Mouse (Mus musculus): Measurements from ENCODE around the gene Cox10. TPM values are rescaled to one million over a fixed set of nuclear protein-coding genes. Genes with fewer than 3 reads are reported as not detected.

Cox10 gene
- total and polyA plus RNA-seq, 2 experiments: 4.0 to 12.9 TPM

GRCm38 (mm10) chr11:63925161-63925582 is 154.1 kb downstream of the Cox10 start:
- Histone ChIP-seq H3K4me1 (ENCODE audit: control insufficient read depth, insufficient read depth, low read length) (no peaks in the 10 kb centered on the region; the same call in 1 of the 2 replicates), H3K36me3 (ENCODE audit: control insufficient read depth, insufficient read depth, low read length) (no peaks in the 10 kb centered on the region), H3K27ac (replicated peaks; ENCODE audit: insufficient read depth, low read depth, low read length) (no peak overlapping the region), H3K9ac (ENCODE audit: low read depth, low read length) (peak overlapping the region; percentile 52), H3K27me3 (ENCODE audit: control insufficient read depth, insufficient read depth, low read length) (no peaks in the 10 kb centered on the region), H3K4me3 (ENCODE audit: insufficient read depth, low read depth, low read length) (peak overlapping the region; percentile 48; the same call in 1 of the 2 replicates), H3K79me2 (ENCODE audit: control insufficient read depth, insufficient read depth, low read length) (peaks cover 18% of the 10 kb centered on the region)
- WGBS: 2% methylated on average over 31 of the region's 31 CpGs
- peak; percentile 74 for DNase-seq (ENCODE audit: extremely low read depth, low read depth, low spot score)
- TF ChIP-seq POLR2A (IDR thresholded peaks at IDR 0.05; ENCODE audit: extremely low read depth, insufficient read depth, low read length) (0 out of 2 replicates have a peak, but pooled peaks have one; percentile 7), CTCF (IDR thresholded peaks at IDR 0.05; ENCODE audit: low read depth, low read length) (peak; percentile 89)

GRCm38 (mm10) chr11:63924286-63924930 is 154.9 kb downstream of the Cox10 start:
- peaks cover 26% of the 10 kb centered on the region for H3K79me2 ChIP-seq (ENCODE audit: control insufficient read depth, insufficient read depth, low read length)
- DNase-seq (ENCODE audit: extremely low read depth, low read depth, low spot score): no peak
- H3K27ac ChIP-seq (replicated peaks; ENCODE audit: insufficient read depth, low read depth, low read length): peak overlapping the region; percentile 30; the same call in 1 of the 2 replicates

GRCm38 (mm10) chr11:63923386-63923785 is 155.9 kb downstream of the Cox10 start:
- DNase-seq (ENCODE audit: extremely low read depth, low read depth, low spot score): no peak

More at GRCm38 (mm10) chr11:63924286-63924930, 154.9 kb downstream of the Cox10 start:
- TF ChIP-seq POLR2A (IDR thresholded peaks at IDR 0.05; ENCODE audit: extremely low read depth, insufficient read depth, low read length) (no peak), CTCF (IDR thresholded peaks at IDR 0.05; ENCODE audit: low read depth, low read length) (no peak)
- Histone ChIP-seq H3K4me3 (ENCODE audit: insufficient read depth, low read depth, low read length) (no peak overlapping the region), H3K36me3 (ENCODE audit: control insufficient read depth, insufficient read depth, low read length) (no peaks in the 10 kb centered on the region), H3K27me3 (ENCODE audit: control insufficient read depth, insufficient read depth, low read length) (no peaks in the 10 kb centered on the region), H3K9ac (ENCODE audit: low read depth, low read length) (no peak overlapping the region), H3K4me1 (ENCODE audit: control insufficient read depth, insufficient read depth, low read length) (no peaks in the 10 kb centered on the region; the same call in 1 of the 2 replicates)
- 51% methylated on average over 26 of the region's 26 CpGs for WGBS

GRCm38 (mm10) chr11:63922091-63922621 is 157.1 kb downstream of the Cox10 start, which contains the start of gene Hs3st3b1:
Gene Hs3st3b1, minus strand, starts transcription at chr11:63922290.
- Histone ChIP-seq H3K4me3 (ENCODE audit: insufficient read depth, low read depth, low read length) (peak within 1 kb of the TSS; percentile 80), H3K27ac (replicated peaks; ENCODE audit: insufficient read depth, low read depth, low read length) (peak within 1 kb of the TSS; percentile 95), H3K36me3 (ENCODE audit: control insufficient read depth, insufficient read depth, low read length) (no peaks in the 10 kb centered on the region), H3K9ac (ENCODE audit: low read depth, low read length) (peak within 1 kb of the TSS; percentile 93), H3K27me3 (ENCODE audit: control insufficient read depth, insufficient read depth, low read length) (no peaks in the 10 kb centered on the region), H3K79me2 (ENCODE audit: control insufficient read depth, insufficient read depth, low read length) (peaks cover 34% of the 10 kb centered on the region), H3K4me1 (ENCODE audit: control insufficient read depth, insufficient read depth, low read length) (peaks cover 7% of the 10 kb centered on the region; the same call in 1 of the 2 replicates)
- TF ChIP-seq CTCF (IDR thresholded peaks at IDR 0.05; ENCODE audit: low read depth, low read length) (no peak), POLR2A (IDR thresholded peaks at IDR 0.05; ENCODE audit: extremely low read depth, insufficient read depth, low read length) (peak; percentile 99)
- WGBS: under 1% methylated on average over 43 of the region's 43 CpGs
- DNase-seq (ENCODE audit: extremely low read depth, low read depth, low spot score): peak; percentile 98

More at GRCm38 (mm10) chr11:63923386-63923785, 155.9 kb downstream of the Cox10 start:
- H3K4me1 ChIP-seq (ENCODE audit: control insufficient read depth, insufficient read depth, low read length): no peaks in the 10 kb centered on the region; the same call in 1 of the 2 replicates
- peak overlapping the region; percentile 38 for H3K27ac ChIP-seq (replicated peaks; ENCODE audit: insufficient read depth, low read depth, low read length)
- 38% methylated on average over 29 of the region's 29 CpGs for WGBS
- peak overlapping the region; percentile 35; the same call in 1 of the 2 replicates for H3K9ac ChIP-seq (ENCODE audit: low read depth, low read length)
- H3K36me3 ChIP-seq (ENCODE audit: control insufficient read depth, insufficient read depth, low read length): no peaks in the 10 kb centered on the region
- TF ChIP-seq CTCF (IDR thresholded peaks at IDR 0.05; ENCODE audit: low read depth, low read length) (no peak), POLR2A (IDR thresholded peaks at IDR 0.05; ENCODE audit: extremely low read depth, insufficient read depth, low read length) (no peak)
- no peaks in the 10 kb centered on the region for H3K27me3 ChIP-seq (ENCODE audit: control insufficient read depth, insufficient read depth, low read length)
- peak overlapping the region; percentile 39; the same call in 1 of the 2 replicates for H3K4me3 ChIP-seq (ENCODE audit: insufficient read depth, low read depth, low read length)
- H3K79me2 ChIP-seq (ENCODE audit: control insufficient read depth, insufficient read depth, low read length): peaks cover 30% of the 10 kb centered on the region

GRCm38 (mm10) chr11:63921044-63921951 is 158.0 kb downstream of the Cox10 start:
- WGBS: under 1% methylated on average over 80 of the region's 80 CpGs
- H3K36me3 ChIP-seq (ENCODE audit: control insufficient read depth, insufficient read depth, low read length): no peaks in the 10 kb centered on the region

More at GRCm38 (mm10) chr11:63921044-63921951, 158.0 kb downstream of the Cox10 start:
- no peak for TF ChIP-seq CTCF (IDR thresholded peaks at IDR 0.05; ENCODE audit: low read depth, low read length)
- 0 out of 2 replicates have a peak, but pooled peaks have one; percentile 5 for TF ChIP-seq POLR2A (IDR thresholded peaks at IDR 0.05; ENCODE audit: extremely low read depth, insufficient read depth, low read length)
- peaks cover 9% of the 10 kb centered on the region; the same call in 1 of the 2 replicates for H3K4me1 ChIP-seq (ENCODE audit: control insufficient read depth, insufficient read depth, low read length)
- no peaks in the 10 kb centered on the region for H3K27me3 ChIP-seq (ENCODE audit: control insufficient read depth, insufficient read depth, low read length)
- DNase-seq (ENCODE audit: extremely low read depth, low read depth, low spot score): no peak
- peaks cover 36% of the 10 kb centered on the region for H3K79me2 ChIP-seq (ENCODE audit: control insufficient read depth, insufficient read depth, low read length)
- peak overlapping the region; percentile 80 for H3K4me3 ChIP-seq (ENCODE audit: insufficient read depth, low read depth, low read length)
- peak overlapping the region; percentile 93 for H3K9ac ChIP-seq (ENCODE audit: low read depth, low read length)
- H3K27ac ChIP-seq (replicated peaks; ENCODE audit: insufficient read depth, low read depth, low read length): peak overlapping the region; percentile 95

Measured in liver, adult 2 months (tissue).